Mouse (Mus musculus) C2C12 (cell line): ENCODE results near the gene Ttc34.

Experiments
- CEBPB ChIP-seq: IDR thresholded peaks from one replicate; pipeline ENCODE4 v1.6.1; 2011; ENCODE audit warnings: low read depth, mild to moderate bottlenecking, control low read depth, moderate library complexity
- CTCF ChIP-seq: IDR thresholded peaks from one replicate; pipeline ENCODE4 v1.5.1; 2011; ENCODE audit not compliant: control insufficient read depth, insufficient read depth, insufficient read length
- MAX ChIP-seq: IDR thresholded peaks from one replicate; pipeline ENCODE4 v1.6.1; 2011; ENCODE audit warnings: mild to moderate bottlenecking, control low read depth
- MYOD1 ChIP-seq: IDR thresholded peaks from one replicate; pipeline ENCODE4 v1.6.1; 2011; ENCODE audit warnings: low read depth; ENCODE audit not compliant: control insufficient read depth, insufficient read length
- MYOG ChIP-seq: IDR thresholded peaks from one replicate; pipeline ENCODE4 v1.6.1; 2011; ENCODE audit not compliant: control insufficient read depth, insufficient read length; ENCODE audit errors: extremely low read depth
- USF1 ChIP-seq: IDR thresholded peaks from one replicate; pipeline ENCODE4 v1.6.1; 2011; ENCODE audit warnings: low read depth, mild to moderate bottlenecking, control low read depth, moderate library complexity

GRCm38 (mm10) chr4:154873186-154873585, 35.9 kb downstream of the Ttc34 start:
- no peak for TF ChIP-seq CTCF
- no peak for TF ChIP-seq MAX
- no peak for TF ChIP-seq MYOG
- TF ChIP-seq CEBPB: no peak
- TF ChIP-seq MYOD1: no peak
- no peak for TF ChIP-seq USF1
